Mouse (Mus musculus): ENCODE measurements around the gene Fus. TPM values are rescaled to one million over a fixed set of nuclear protein-coding genes. Genes with fewer than 3 reads are reported as not detected.

The Fus gene
- polyA plus RNA-seq (2012; rRNA removed): 239 and 285 TPM in 2 replicates

DNA sequence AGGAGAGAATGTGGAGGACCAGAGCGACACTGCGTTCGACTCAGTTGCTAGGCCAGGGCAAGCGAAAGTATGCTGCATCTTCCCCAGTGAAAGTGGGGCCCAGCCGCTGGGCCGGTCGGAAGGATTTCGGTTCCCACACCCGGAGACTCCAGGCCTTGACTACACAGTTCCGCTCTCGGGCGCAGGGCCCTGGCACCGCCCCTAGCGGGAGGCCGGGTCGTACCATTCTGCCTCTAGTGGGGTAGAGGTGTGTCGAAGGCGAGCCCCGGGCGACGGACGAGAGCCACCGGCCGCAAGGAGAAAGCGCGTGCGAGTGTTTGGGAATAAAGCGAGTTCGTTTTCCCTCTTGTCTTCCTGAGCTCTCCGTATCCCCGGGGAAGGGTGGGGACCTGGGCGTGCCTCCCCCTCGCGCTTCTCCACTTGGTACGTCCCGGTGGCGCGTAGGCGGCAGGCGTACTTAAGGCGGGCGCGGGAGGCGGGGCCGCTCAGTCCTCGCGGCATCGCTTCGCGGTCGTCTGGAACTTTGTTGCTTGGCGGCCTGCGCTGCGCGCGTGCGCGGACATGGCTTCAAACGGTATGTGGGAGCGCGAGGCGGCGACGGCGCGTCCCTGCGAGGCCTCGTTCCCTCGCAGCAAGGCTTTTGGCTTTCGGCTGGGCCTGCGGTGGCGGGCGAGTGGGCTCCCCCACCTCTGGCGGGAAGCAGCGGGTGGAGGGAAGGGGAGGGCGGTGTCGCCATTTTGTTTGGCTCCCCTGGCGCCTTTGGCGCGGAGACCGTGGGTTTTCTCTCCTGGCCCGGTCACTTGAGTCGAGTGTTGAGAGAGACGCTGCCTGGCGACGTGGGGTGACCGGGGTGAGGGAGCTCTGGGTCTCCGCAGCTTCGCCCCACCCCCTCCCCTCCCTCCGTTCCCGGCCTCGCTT lies at the start of gene Fus:
Gene Fus (plus strand): TSS at position 454 of the 918 bp plus-strand sequence.
- 1% methylated on average over 92 of the region's 92 CpGs for WGBS
- Histone ChIP-seq H3K4me3 (ENCODE audit: extremely low read depth, insufficient read depth, insufficient read length) (peak within 1 kb of the TSS; percentile 98), H3K4me1 (ENCODE audit: control insufficient read depth, insufficient read depth, insufficient read length) (peaks cover 5% of the 10 kb centered on the region; the same call in 1 of the 2 replicates), H3K27me3 (ENCODE audit: control insufficient read depth, insufficient read depth, low read length) (no peaks in the 10 kb centered on the region), H3K27ac (ENCODE audit: insufficient read depth, low read length) (peak within 1 kb of the TSS; percentile 98), H3K36me3 (ENCODE audit: control insufficient read depth, insufficient read depth, low read length) (peaks cover 15% of the 10 kb centered on the region)
- TF ChIP-seq POLR2A (IDR thresholded peaks at IDR 0.05; ENCODE audit: low read depth, low read length): peak; percentile 99
- TF ChIP-seq CTCF (IDR thresholded peaks at IDR 0.05; ENCODE audit: extremely low read depth, insufficient read depth, insufficient read length, insufficient replicate concordance): no peak
- DNase-seq (ENCODE audit: low read depth in 1 of 2, low spot score in 2 of 2): peak; percentile 88 to 90

GRCm38 (mm10) chr7:127918203-127918602 lies 49.1 kb upstream of the Fus start:
- peaks cover 12% of the 10 kb centered on the region; the same call in 1 of the 2 replicates for H3K4me1 ChIP-seq (ENCODE audit: control insufficient read depth, insufficient read depth, insufficient read length)
- H3K4me3 ChIP-seq (ENCODE audit: extremely low read depth, insufficient read depth, insufficient read length): no peak overlapping the region
- H3K36me3 ChIP-seq (ENCODE audit: control insufficient read depth, insufficient read depth, low read length): peaks cover 9% of the 10 kb centered on the region
- TF ChIP-seq POLR2A (IDR thresholded peaks at IDR 0.05; ENCODE audit: low read depth, low read length): no peak
- TF ChIP-seq CTCF (IDR thresholded peaks at IDR 0.05; ENCODE audit: extremely low read depth, insufficient read depth, insufficient read length, insufficient replicate concordance): peak; percentile 16; the same call in 1 of the 2 replicates
- no peaks in the 10 kb centered on the region for H3K27me3 ChIP-seq (ENCODE audit: control insufficient read depth, insufficient read depth, low read length)
- WGBS: 54% methylated on average over 3 of the region's 3 CpGs
- peak in 1 of 2 experiments; percentile 69 for DNase-seq (ENCODE audit: low read depth in 1 of 2, low spot score in 2 of 2)
- no peak overlapping the region for H3K27ac ChIP-seq (ENCODE audit: insufficient read depth, low read length)

DNA sequence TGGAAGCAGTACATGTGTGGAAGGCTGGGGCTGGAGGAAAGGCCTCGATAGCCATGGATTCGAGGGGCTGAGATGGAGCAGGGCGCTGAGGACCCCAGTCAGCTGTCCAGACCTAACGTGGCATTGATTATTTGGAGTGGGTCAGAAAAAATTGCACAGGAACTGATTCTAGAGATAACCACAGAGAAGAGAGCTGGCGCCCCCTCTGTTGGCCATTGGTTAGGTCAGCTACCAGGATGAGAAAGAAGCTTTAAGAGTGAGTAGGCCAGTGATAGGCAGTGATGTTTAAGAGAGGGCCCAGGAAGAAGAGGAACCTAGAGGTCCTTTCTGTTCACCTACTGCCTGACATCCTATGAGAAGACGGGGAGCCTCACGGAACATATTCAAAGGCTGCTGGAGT lies 48.0 kb upstream of the Fus start:
- peaks cover 9% of the 10 kb centered on the region for H3K36me3 ChIP-seq (ENCODE audit: control insufficient read depth, insufficient read depth, low read length)
- H3K4me1 ChIP-seq (ENCODE audit: control insufficient read depth, insufficient read depth, insufficient read length): peaks cover 12% of the 10 kb centered on the region; the same call in 1 of the 2 replicates
- H3K27me3 ChIP-seq (ENCODE audit: control insufficient read depth, insufficient read depth, low read length): no peaks in the 10 kb centered on the region
- no peak for DNase-seq (ENCODE audit: low read depth in 1 of 2, low spot score in 2 of 2)
- WGBS: 80% methylated on average over 7 of the region's 7 CpGs
- H3K27ac ChIP-seq (ENCODE audit: insufficient read depth, low read length): no peak overlapping the region
- no peak overlapping the region for H3K4me3 ChIP-seq (ENCODE audit: extremely low read depth, insufficient read depth, insufficient read length)
- TF ChIP-seq CTCF (IDR thresholded peaks at IDR 0.05; ENCODE audit: extremely low read depth, insufficient read depth, insufficient read length, insufficient replicate concordance) (no peak; the same call in 1 of the 2 replicates), POLR2A (IDR thresholded peaks at IDR 0.05; ENCODE audit: low read depth, low read length) (no peak)

DNA sequence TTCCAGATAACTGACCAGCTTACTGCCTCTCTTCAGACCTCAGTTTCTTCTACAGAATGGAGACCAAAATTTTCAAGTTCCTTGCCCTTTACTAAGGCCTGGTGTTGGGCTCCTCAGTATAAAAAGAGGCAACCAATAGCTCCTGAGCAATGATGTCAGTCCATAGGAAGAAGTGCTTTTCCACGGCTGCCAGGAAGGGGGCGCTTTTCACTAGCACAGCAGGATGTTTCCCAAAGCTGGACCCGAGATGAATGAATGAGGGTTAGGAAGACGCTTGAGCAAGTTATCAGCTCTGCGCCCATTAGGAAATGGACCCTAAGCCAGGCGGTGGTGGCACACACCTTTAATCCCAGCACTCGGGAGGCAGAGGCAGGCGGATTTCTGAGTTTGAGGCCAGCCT lies 45.7 kb upstream of the Fus start:
- TF ChIP-seq POLR2A (IDR thresholded peaks at IDR 0.05; ENCODE audit: low read depth, low read length): no peak
- no peak for TF ChIP-seq CTCF (IDR thresholded peaks at IDR 0.05; ENCODE audit: extremely low read depth, insufficient read depth, insufficient read length, insufficient replicate concordance)
- 76% methylated on average over 8 of the region's 8 CpGs for WGBS
- Histone ChIP-seq H3K27ac (ENCODE audit: insufficient read depth, low read length) (no peak overlapping the region), H3K27me3 (ENCODE audit: control insufficient read depth, insufficient read depth, low read length) (no peaks in the 10 kb centered on the region), H3K36me3 (ENCODE audit: control insufficient read depth, insufficient read depth, low read length) (peaks cover 15% of the 10 kb centered on the region), H3K4me1 (ENCODE audit: control insufficient read depth, insufficient read depth, insufficient read length) (peaks cover 12% of the 10 kb centered on the region; the same call in 1 of the 2 replicates), H3K4me3 (ENCODE audit: extremely low read depth, insufficient read depth, insufficient read length) (no peak overlapping the region)
- DNase-seq (ENCODE audit: low read depth in 1 of 2, low spot score in 2 of 2): no peak

- Histone ChIP-seq H3K27me3 (ENCODE audit: control insufficient read depth, insufficient read depth, low read length) (no peaks in the 10 kb centered on the region), H3K4me1 (ENCODE audit: control insufficient read depth, insufficient read depth, insufficient read length) (peaks cover 12% of the 10 kb centered on the region; the same call in 1 of the 2 replicates), H3K27ac (ENCODE audit: insufficient read depth, low read length) (peak overlapping the region; percentile 93), H3K4me3 (ENCODE audit: extremely low read depth, insufficient read depth, insufficient read length) (no peak overlapping the region), H3K36me3 (ENCODE audit: control insufficient read depth, insufficient read depth, low read length) (peaks cover 13% of the 10 kb centered on the region; the same call in 1 of the 2 replicates)
- DNase-seq (ENCODE audit: low read depth in 1 of 2, low spot score in 2 of 2): peak in 1 of 2 experiments; percentile 50
- 31% methylated on average over 6 of the region's 6 CpGs for WGBS
- TF ChIP-seq POLR2A (IDR thresholded peaks at IDR 0.05; ENCODE audit: low read depth, low read length) (no peak), CTCF (IDR thresholded peaks at IDR 0.05; ENCODE audit: extremely low read depth, insufficient read depth, insufficient read length, insufficient replicate concordance) (no peak)
Measured at GRCm38 (mm10) chr7:127922451-127923275, 44.6 kb upstream of the Fus start.

GRCm38 (mm10) chr7:127923714-127924113 lies 43.5 kb upstream of the Fus start:
- no peaks in the 10 kb centered on the region for H3K27me3 ChIP-seq (ENCODE audit: control insufficient read depth, insufficient read depth, low read length)
- H3K36me3 ChIP-seq (ENCODE audit: control insufficient read depth, insufficient read depth, low read length): peaks cover 13% of the 10 kb centered on the region; the same call in 1 of the 2 replicates
- peaks cover 12% of the 10 kb centered on the region; the same call in 1 of the 2 replicates for H3K4me1 ChIP-seq (ENCODE audit: control insufficient read depth, insufficient read depth, insufficient read length)
- no peak for DNase-seq (ENCODE audit: low read depth in 1 of 2, low spot score in 2 of 2)
- H3K4me3 ChIP-seq (ENCODE audit: extremely low read depth, insufficient read depth, insufficient read length): no peak overlapping the region
- no peak for TF ChIP-seq CTCF (IDR thresholded peaks at IDR 0.05; ENCODE audit: extremely low read depth, insufficient read depth, insufficient read length, insufficient replicate concordance)
- no peak for TF ChIP-seq POLR2A (IDR thresholded peaks at IDR 0.05; ENCODE audit: low read depth, low read length)
- H3K27ac ChIP-seq (ENCODE audit: insufficient read depth, low read length): no peak overlapping the region
- WGBS: 94% methylated on average over 5 of the region's 5 CpGs

All from spleen, adult 2 months (tissue).